Mouse (Mus musculus) olfactory bulb, adult 2 months (tissue): ENCODE measurements around the gene Tnfrsf9. TPM values are rescaled to one million over a fixed set of nuclear protein-coding genes. Genes with fewer than 3 reads are reported as not detected.
A peak's percentile ranks its signal among the peaks of the same experiment; 100 is the strongest.

Experiments used
- H3K27ac ChIP-seq: fragments of 200-500 bp; 2 replicates; pipeline ENCODE4 v1.5.1; 2012; ENCODE audit warnings: low read depth, low read length; ENCODE audit not compliant: insufficient read depth
- H3K4me1 ChIP-seq: fragments of 200-500 bp; 2 replicates; pipeline ENCODE4 v1.6.1; 2012; ENCODE audit warnings: low read length; ENCODE audit not compliant: control insufficient read depth, insufficient read depth
- H3K4me3 ChIP-seq: fragments of 200-500 bp; 2 replicates; pipeline ENCODE4 v1.5.1; 2012; ENCODE audit warnings: mild to moderate bottlenecking, low read depth, low read length, moderate library complexity; ENCODE audit not compliant: insufficient read depth
- CTCF ChIP-seq: fragments of 200-500 bp; IDR thresholded peaks from 2 replicates; pipeline ENCODE4 v1.5.1; 2012; ENCODE audit warnings: low read depth, mild to moderate bottlenecking, low read length, moderate library complexity; ENCODE audit not compliant: insufficient read depth
- POLR2A ChIP-seq: fragments of 200-500 bp; IDR thresholded peaks from 2 replicates; pipeline ENCODE4 v1.6.1; 2012; ENCODE audit warnings: mild to moderate bottlenecking, low read depth, low read length, moderate library complexity; ENCODE audit not compliant: insufficient read depth
- WGBS: fragments of 180-500 bp; shearing (Covaris S2); methylation state at CpG from one replicate; pipeline ENCODE4 v1.1.7; 2018; 5-methylcytosine and 5-hydroxymethylcytosine counted together
- polyA plus RNA-seq: library from polyadenylated mRNA; stranded (reverse); fragments of >200 nt; gene quantifications from 2 replicates; pipeline ENCODE4 v1.2.4, GENCODE M21; 2012; ENCODE audit warnings: low replicate concordance; ENCODE audit not compliant: missing spikeins, insufficient read depth, insufficient read length

Gene Tnfrsf9
- not detected in 2 replicates for polyA plus RNA-seq

- under 1% methylated on average over 48 of the region's 48 CpGs for whole genome bisulfite sequencing
- TF ChIP-seq POLR2A (peak; percentile 98), CTCF (peak; percentile 54)
- Histone ChIP-seq H3K4me1 (peaks cover 10% of the 10 kb centered on the region), H3K27ac (peak within 1 kb of the TSS; percentile 82), H3K4me3 (peak within 1 kb of the TSS; percentile 65)
Observed at GRCm38 (mm10) chr4:150914290-150914733, at the start of gene Tnfrsf9, which contains the start of gene Park7. Gene Tnfrsf9, plus strand, starts transcription at chr4:150914562. Gene Park7, minus strand, starts transcription at chr4:150914437.

- TF ChIP-seq CTCF, result no peak
- Histone ChIP-seq H3K4me1 (peaks cover 3% of the 10 kb centered on the region), H3K27ac (no peak overlapping the region), H3K4me3 (no peak overlapping the region)
Observed at GRCm38 (mm10) chr4:150865371-150865770, 49.0 kb upstream of the Tnfrsf9 start.

GRCm38 (mm10) chr4:150866069-150866468 lies 48.3 kb upstream of the Tnfrsf9 start:
- WGBS, result 85% methylated on average over 11 of the region's 11 CpGs
- no peak overlapping the region for H3K27ac ChIP-seq
- TF ChIP-seq CTCF (no peak), POLR2A (no peak)
- H3K4me3 ChIP-seq, result no peak overlapping the region
- peaks cover 5% of the 10 kb centered on the region for H3K4me1 ChIP-seq

- WGBS, result 91% methylated on average over 11 of the region's 12 CpGs
- H3K4me1 ChIP-seq, result peaks cover 10% of the 10 kb centered on the region
Observed at GRCm38 (mm10) chr4:150866494-150866893, 47.9 kb upstream of the Tnfrsf9 start.

GRCm38 (mm10) chr4:150868161-150868560 lies 46.2 kb upstream of the Tnfrsf9 start:
- 88% methylated on average over 6 of the region's 6 CpGs for WGBS
- TF ChIP-seq CTCF, result no peak
- no peak for TF ChIP-seq POLR2A
- Histone ChIP-seq H3K4me3 (no peak overlapping the region), H3K27ac (no peak overlapping the region), H3K4me1 (peaks cover 17% of the 10 kb centered on the region)

More at GRCm38 (mm10) chr4:150866494-150866893, 47.9 kb upstream of the Tnfrsf9 start:
- Histone ChIP-seq H3K27ac (no peak overlapping the region), H3K4me3 (no peak overlapping the region)
- no peak for TF ChIP-seq CTCF
- TF ChIP-seq POLR2A, result no peak

GRCm38 (mm10) chr4:150868859-150869258 lies 45.5 kb upstream of the Tnfrsf9 start:
- no peak overlapping the region for H3K4me3 ChIP-seq
- 83% methylated on average over 2 of the region's 2 CpGs for WGBS
- TF ChIP-seq CTCF (no peak), POLR2A (no peak)
- no peak overlapping the region for H3K27ac ChIP-seq
- peaks cover 17% of the 10 kb centered on the region for H3K4me1 ChIP-seq

GRCm38 (mm10) chr4:150869276-150870197 lies 44.8 kb upstream of the Tnfrsf9 start:
- 67% methylated on average over 17 of the region's 17 CpGs for WGBS
- H3K27ac ChIP-seq, result no peak overlapping the region

GRCm38 (mm10) chr4:150870963-150871391 lies 43.4 kb upstream of the Tnfrsf9 start:
- Histone ChIP-seq H3K4me3 (no peak overlapping the region), H3K27ac (no peak overlapping the region), H3K4me1 (peaks cover 17% of the 10 kb centered on the region)
- no peak for TF ChIP-seq POLR2A
- TF ChIP-seq CTCF, result no peak
- WGBS, result 89% methylated on average over 13 of the region's 13 CpGs

More at GRCm38 (mm10) chr4:150869276-150870197, 44.8 kb upstream of the Tnfrsf9 start:
- Histone ChIP-seq H3K4me3 (no peak overlapping the region), H3K4me1 (peaks cover 17% of the 10 kb centered on the region)
- TF ChIP-seq POLR2A (no peak), CTCF (no peak)
